Mouse (Mus musculus) 416B (cell line): ENCODE results near the gene Palld.

Source experiments
- DNase-seq: peaks from one replicate; pipeline ENCODE4 v3.0.0; 2011; ENCODE audit warnings: low read depth

Gene Palld

DNA sequence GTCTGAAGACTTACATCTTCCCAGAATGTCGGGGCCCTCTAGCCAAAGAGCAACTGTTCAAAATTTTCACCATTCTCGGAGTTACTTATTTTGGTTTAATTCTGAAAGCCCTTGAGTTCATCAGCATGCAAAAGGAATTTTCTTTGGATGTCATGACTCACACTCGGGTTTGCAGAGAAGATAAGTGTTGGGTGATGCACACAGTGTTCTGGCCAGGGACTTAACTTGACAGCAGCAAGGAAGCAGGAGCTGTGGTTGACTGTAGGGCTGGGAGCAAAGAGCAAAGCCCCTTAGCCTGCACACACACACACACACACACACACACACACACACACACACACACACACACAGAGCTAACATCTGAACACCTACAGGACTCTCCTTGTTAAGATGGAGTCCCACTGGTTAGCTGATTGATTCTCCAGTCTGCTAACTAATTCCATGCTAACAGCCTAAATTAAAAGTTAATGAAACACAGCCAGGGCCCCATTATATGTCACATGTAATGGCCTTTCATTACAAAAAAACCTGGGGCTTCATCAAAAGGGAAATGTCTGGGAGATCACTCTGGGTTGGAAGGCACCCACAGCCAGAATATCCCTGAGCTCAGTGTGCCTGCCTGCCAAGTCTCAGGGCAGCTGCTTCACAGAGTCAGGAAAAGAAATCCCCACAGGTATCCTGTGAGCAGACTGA, 273.4 kb downstream of the Palld start:
- no peak for DNase-seq

DNA sequence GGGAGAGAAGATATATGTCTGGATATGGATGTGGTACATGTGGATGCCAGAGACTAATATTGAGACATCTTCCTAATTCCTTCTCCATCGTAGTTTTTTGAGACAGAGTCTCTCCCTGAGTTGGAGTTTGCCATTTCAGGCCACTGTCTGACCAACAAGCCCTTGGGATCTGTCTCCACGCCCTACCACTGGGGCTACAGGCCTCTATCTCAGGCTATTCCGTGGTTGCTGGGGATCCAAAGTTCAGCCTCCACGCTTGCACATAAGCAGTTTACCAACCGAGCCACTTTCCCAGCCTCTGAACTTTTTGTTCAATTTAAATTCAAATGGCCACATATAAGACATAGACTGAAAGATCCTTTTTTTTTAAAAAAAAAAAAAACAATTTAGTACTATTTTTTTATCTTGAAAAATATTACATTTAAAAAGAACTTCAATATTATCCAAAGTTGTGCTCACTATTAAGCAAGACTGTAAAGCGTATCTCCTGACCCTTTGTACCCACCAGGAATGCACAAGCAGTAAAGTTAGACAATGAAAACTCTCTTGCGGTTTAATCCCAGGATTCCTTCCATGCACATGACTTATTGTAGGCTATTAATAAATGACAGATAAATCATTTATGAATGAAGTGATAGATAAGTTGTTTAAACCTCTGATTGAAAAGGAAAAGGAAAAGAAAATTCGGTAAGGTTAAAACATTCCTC, 276.1 kb downstream of the Palld start:
- no peak for DNase-seq

DNA sequence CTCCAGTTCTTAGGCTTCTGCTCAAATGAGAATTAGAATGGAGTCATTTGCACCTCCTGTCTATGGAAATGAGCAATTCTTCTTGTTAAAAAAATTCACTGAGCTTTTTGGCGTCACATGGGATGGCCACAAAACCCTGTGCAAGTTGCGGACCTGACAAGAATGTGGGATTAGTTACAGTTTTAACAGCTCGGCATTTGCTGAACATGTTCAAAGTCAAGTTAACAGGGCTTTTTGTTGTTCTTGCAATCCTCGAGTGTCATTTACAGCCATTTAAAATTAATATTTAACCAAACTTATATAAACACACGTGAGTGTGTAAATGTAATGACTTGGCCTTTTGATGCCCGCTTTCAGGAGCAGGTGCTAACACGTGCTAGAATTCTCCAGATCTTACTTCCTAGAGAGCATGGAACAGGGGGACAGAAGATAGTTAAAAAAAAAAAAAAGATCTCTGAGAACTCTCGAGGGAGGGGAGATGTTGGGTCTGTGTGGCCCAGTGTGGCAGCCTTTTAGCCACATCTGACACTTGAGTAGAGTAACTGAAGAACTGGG, 276.8 kb downstream of the Palld start:
- no peak for DNase-seq

DNA sequence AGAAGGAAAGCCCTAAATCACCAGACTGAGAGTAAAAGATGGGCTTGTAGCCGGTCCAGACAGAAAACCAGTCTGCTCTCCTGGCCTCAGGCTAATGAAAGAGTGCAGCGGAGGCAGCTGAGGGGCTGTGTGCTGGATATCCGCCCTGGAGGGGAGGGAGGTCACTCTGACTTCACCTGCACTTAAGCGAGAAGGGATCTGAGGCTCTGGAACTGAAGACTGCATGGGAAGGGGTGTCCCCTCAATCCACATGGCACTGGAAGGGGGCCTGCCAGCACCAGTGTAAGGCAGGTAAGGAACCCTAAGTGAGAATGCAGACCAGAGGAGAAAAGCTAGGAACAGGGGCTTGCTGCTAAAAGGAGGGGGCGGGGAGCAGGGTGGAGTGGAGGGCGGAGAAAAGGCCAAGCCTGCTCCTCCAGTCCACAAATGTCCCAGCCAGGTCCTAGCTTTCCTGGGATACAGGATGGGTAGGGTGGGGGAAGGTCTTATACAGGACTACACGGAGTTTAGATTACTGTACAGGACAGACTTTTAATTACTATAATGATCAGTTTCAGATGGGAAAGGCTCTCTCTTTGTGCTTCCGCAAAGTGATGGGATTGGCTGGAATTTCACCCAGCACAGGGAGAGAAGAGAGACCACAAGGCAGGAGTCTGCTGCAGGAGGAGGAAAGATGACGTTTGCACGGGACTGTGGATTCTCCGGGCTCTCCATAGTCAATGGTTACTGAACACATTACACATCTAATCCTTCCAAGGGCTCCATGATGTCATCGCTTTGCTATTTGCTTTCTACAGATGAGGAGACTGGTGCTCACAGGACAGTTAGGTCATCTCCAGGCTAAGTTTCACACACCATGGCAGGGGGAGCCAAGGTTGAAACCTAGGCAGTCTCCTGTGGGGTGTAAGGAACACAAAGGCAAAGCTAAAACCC, 278.7 kb downstream of the Palld start:
- no peak for DNase-seq

DNA sequence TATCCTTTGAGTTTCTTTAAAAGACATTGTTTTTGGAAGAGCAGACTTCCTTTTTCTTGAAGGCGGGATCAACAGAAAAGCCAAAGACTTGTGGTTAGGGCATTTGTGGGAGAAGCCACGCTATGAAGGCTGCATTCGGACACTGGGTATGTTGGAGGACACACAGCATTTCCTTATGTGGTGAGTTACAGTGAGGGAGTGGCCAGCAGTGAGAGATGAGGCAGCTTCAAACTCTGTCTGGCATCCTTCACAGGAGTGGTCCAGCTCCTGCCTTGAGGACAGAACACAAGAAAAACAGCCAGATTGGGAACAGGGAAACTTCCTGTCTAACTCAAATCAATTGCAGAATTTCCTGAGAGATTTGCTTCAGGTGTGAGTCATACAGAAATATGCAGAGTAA, 281.2 kb downstream of the Palld start:
- DNase-seq, result peak; percentile 63

DNA sequence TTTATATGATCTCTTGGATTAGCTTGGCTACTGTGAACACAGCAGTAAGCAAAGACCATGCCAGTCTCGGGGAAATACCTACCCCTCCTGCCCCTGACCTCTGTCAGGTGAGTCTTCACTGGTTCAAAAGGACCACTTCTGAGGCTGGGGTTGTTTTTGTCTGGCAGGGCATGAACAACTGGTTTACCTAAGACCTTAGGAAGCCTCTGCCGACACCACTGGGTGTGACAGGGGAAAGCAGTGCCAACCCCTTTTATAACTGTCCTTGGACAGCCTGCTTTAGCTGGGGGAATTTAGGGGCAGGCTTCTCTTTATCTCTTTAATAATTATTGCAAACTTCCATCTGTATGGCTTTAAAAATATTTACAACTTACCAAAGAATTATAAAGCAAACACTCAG, 284.8 kb downstream of the Palld start:
- DNase-seq, result no peak

DNA sequence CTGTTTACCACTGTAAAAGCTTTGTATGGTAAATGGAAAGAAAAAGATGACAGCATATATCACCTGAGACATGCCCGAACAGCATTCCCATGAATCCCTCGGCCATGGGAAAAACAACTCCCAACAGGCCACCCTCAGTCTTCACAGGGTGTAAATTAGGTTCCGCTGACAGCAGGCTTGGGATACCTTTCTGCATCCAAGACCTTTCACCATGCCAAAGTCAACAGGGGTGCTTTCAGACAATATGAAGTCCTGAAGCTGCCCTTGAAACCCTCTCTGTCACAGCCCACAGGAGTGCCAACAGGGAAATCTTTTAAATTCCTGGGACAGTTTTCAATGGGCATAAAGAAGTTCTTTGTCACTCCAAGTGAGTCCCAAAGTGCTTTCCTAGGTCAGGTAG, 285.4 kb downstream of the Palld start:
- no peak for DNase-seq

DNA sequence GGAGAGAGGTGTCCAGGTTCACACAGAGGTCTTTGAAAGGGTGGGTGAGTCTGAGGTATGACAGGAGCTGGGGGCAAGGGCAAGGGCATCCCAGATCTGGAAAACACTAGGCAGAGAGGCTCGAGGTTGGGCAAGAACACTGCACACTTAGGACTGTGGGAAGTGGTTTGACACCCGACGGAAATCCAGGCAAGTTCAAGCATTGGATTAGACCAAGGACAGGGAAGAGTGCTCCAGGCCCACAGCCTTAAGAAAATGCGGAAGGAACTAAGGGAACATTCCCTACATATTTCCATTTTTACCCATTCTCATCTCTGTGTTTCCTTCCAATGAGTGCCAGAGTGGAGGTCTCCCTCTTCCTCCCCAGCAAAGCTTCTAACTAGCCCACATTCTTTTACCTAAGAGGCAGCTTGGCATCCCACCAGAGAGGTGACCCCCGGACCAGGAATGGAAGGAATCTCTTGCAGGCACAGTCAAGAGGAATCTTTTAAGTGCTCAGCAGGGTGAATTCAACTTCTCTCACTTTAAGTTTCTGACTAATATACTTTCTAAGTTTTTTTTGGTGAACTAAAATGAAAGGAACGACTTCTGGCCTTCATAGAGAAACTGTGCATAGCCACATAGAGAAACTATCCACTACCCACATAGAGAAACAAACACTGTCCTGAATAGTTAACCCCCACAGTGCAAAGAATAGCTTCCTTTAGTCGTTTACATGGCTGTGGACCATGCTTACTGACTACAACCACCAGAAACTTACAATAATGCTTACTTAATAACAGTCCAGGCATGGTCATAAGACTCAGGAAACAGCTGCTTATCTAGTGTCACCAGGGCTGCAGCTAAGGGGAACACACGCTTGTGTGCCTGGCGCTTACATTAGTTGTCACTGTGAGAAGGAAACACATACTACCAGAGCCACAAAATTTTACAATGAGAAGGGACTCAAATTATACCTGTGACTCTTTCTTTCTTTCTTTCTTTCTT, 286.5 kb downstream of the Palld start:
- DNase-seq, result peak; percentile 89

DNA sequence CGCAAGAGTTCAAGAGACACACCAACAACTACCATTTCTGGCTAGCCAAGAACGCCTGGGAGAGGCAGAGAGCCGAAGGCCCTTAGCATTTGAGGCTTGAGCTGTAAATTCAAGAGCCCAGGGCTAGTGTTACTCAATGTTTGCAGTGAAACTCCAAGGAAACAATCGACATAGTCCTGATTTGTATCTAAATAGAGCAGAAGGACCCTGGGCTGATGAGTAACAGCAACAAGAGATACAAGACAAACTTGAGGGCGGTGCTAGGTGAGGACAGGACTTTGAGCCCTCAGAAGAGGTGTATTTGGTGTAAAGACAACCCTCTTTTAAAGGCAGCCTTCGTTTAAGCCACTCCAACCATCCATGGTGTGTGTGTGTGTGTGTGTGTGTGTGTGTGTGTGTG, 290.7 kb downstream of the Palld start:
- no peak for DNase-seq

DNA sequence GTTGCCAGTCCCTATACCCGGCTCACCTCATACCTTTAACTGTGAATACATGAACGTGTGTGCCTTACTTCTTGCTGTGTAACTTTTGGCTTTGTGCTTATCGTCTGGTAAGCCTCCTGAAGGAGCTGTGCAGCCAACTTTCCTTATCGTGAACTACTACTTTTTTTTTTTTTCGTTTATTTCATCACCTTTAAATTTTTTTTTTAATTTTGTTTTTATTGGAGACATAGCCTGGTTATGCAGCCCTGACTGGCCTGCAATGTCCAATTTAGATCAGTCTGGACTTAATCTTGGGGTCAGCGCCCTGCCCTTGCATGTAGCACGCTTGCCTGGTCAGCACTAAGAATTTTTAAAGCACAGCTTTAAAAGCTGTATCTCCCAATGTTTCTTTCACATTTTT, 291.4 kb downstream of the Palld start:
- no peak for DNase-seq

DNA sequence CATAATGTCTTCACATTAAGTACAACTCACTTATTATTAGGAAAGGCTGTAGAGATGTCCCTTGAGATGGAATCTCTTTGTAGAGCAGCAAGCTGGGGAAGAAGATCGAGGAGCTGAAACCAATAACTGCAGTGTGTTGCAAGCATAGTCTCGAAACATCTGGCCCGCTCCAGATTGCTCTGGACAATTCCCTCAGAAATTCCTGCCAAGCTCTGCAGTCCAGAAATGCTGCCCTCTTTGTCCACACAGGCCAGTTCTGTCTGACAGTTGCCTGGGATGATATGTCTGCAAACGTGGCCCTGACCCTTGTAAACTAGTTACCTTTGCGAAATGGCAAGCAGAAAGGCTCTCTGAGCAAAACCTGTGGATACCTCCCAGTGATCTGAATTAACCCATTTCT, 291.9 kb downstream of the Palld start:
- DNase-seq, result no peak

DNA sequence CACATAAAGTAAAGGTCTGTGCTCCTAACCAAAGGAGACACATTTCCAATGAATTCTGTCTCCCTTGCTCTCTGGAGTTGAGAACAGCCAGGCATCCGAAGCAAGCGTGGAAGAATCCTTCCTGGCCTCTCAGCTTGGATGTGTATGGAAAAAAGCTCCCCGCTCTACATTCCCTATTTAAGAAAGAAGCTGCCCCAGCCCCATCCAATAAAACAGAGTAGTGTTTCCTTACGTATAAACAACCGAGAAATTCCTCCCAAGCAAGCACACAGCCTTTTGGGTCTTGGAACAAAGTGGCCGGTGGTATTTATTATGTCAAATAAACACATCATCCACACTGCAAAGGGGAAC, 295.1 kb downstream of the Palld start:
- no peak for DNase-seq

DNA sequence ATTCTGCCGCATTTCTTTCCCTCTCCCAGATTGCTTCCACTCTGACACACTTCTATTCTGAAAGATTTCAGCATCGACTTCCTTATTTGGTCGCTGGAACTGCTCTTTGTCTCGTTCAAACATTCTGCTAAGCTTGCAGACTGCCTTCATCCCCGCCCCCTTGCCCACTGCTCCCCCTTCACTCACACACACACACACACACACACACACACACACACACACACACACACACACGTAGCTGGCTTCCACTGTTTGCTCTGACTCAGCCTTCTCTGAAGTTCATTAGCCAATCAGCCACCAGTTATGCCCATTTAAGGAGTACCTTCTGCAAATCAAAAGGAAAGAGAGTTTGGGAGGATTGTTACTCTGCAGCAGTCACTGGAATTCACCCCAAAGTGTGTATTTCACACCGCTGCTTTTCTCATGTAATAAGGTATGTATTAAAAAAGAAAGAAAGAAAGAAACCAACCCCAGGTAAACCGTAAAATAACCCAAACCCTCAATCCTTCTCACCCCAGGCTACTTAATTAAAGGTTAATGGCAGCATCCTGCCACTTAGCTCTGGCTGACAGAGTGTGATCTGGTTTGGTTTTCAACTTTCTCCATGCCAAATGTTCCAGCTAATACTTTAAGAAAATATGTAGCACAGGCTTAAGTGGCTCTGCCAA, 295.6 kb downstream of the Palld start:
- DNase-seq, result peak; percentile 91

DNA sequence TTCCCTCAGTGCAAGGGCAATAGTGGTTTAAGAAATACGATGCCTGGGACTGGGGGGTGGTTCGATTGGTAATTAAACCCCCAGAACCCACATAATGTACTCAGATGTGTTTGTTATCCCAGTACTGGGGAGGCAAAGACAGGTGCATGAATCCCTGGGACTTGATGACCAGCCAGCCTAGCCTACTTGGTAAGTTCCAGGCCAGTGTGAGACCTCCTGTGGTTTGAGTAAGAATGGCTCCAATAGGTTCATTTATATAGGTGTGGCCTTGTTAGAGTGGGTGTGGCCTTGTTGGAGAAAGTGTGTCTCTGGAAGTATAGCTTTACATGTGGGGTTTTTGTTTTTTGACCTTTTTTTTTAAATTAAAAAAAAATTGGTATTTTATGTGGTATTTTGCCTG, 297.6 kb downstream of the Palld start:
- DNase-seq, result no peak

DNA sequence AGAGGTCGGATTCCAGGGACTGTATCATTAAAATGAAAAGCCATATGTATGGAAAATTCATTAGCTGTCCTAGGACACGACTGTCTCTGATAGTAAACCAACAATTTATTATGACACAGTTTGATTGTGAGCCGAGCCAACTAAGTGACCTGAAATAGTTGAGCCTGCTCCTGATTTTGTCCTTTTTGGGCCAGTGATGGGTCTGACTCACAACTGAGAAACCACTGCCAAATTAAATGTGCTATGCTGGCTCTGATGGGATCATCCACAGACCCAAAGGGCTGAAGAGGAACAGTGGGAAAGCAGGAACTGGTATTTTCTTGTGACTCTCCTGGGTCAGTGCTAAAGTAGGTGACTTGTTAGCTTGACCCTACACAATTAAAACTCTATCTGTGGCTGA, 305.6 kb downstream of the Palld start:
- no peak for DNase-seq

DNA sequence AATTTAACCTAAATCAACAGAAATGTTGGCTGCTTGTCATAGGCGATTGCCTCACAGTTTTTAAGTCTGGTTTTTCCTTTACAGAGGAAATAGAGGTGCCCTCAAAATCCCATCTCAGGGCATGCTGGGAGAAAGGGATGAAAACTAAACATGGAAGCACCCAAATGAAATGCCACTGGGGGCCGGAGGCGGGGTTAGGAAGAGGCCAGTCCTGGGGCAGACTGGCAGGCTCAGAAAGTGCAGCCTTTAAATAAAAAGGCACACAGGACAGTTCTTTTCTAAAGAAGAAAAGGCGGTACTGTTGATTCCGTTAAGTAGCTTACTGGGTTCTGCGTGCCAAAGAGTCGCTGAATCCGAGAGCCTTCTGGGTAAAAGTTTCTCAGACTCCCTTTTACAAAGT, 311.0 kb downstream of the Palld start:
- no peak for DNase-seq

DNA sequence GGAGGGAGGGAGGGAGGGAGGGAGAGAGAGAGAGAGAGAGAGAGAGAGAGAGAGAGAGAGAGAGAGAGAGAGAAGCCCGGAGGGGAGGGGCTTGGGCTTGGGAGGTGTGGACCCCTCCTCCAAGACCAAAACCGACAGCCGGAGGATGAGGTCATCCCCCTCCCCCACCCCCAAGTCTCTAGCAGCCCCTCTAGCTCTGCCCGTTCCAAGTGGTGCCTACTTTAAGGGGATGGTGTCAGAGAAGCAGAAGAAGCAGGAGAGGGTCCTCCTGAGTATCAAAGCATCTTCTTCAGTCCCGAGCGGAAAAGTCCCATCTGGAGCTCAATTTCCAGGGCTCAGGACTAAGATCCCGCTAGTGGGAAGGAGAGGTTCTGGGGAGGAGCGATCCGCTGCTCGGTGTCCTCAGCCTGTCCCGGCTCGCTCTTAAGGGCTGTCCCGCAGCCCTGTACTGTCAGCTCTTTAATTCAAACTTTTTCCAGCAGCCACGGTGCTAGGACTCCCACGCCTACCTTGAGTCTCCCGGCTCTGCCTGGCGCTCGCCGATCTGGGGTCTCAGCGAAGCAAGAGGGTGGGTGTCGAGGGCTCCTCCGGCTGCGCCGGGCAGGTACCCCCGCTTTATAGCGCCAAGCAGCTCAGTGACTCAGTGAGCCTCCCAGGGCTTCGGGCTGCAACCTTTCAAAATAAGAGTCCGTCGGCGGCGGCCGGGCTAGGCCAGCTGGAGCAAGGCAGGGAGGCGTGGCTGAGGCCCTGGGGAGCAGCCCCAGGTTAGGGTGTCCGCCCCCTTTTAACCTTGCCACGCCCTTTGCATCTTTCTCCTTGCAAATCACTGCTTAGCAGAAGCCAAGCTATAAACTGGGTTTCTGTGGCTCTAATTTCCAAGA, 311.7 kb downstream of the Palld start:
- DNase-seq, result no peak

DNA sequence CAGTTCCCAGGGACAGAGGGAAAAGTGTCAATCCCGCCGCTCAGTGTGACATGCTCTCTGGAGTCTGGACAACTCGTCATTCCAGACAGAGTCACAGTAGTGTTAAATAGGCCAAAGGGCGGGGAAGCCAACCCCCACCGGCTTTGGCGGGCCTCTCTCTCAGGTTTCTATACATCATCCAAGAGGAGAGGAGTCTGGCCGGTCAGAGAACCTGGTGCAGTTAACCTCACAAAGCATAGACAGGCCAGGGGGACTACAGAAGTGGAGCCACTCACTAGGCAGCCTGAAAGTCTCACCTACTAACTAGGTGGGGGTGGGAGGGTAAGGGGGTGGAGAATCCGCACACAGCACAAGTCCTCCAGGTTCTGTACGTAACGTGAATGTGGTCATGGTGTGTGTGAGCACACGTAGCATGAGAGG, 312.5 kb downstream of the Palld start:
- no peak for DNase-seq

DNA sequence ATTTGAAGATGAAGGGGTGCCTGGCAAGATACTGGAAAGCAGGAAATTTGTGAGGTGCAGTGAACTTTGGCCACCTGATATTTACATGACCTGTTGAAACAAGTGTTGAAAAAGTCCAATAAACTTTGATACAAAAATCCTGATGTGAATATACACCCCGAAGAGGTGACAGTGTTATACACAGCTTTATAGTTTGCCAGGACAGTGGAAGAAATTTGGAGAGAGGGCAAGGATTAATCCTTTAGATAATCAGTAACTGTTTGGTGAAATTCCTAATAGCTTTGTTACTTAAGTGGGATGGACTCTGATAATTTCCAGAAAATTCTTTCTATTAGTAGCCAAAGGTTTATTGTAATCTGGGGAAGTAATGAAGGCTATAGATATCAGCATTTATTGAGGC, 314.2 kb downstream of the Palld start:
- DNase-seq, result no peak

DNA sequence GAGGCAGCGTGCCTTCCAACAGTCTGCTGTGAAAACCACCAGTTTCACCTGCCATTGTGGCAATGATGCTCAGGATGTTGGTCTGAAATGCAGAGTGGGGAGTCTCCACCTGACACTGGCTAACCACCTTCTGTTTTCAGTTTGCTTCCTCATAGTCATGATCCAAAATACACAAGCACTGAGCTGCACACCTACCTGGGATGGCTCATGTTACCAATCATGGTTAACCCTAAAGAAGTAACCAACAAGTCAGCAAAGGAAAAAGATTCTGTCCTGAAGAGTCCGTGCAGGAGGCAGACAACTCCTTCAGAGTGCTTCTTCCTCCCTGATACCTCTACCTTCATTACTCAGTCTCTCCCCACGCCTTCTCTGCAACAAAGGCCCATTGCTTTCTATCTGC, 314.8 kb downstream of the Palld start:
- no peak for DNase-seq
